Mouse (Mus musculus): Measurements from ENCODE around the gene Sla2. TPM values are rescaled to one million over a fixed set of nuclear protein-coding genes. Genes with fewer than 3 reads are reported as not detected.
"Not testable (repeated sequence)": the region's sequence is repeated elsewhere in the genome, so short reads cannot be mapped to it uniquely, and the experiment has no call there.

Sla2 gene
- polyA plus RNA-seq, 1 experiment from 2014 or later: 0.11 TPM

DNA sequence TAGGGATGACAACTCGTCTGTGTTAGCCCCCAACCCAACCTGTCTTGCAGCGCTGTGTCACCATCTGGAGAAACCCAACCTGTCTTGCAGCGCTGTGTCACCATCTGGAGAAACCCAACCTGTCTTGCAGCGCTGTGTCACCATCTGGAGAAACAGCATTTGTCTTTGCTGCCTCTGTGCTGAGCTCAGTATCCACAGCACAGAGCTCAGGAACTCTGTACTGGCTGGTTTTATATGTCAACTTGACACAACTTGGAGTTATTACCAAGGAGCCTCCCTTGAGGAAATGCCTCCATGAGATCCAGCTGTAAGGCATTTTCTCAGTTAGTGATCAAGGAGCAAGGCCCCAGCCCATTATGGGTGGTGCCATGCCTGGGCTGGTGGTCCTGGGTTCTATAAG lies 38.1 kb upstream of the Sla2 start:
- not testable (repeated sequence) for ATAC-seq; H3K4me1 ChIP-seq (ENCODE audit: control insufficient read depth, insufficient read depth, low read length); H3K4me2 ChIP-seq (ENCODE audit: low read length); H3K9ac ChIP-seq (ENCODE audit: low read length); H3K4me3 ChIP-seq (ENCODE audit: low read depth, low read length); DNase-seq (ENCODE audit: low spot score); H3K9me3 ChIP-seq (replicated peaks; ENCODE audit: control insufficient read depth, low read length); H3K27me3 ChIP-seq (replicated peaks; ENCODE audit: control insufficient read depth, insufficient read depth, low read length); H3K27ac ChIP-seq (ENCODE audit: low read depth, low read length)
- peaks cover 16% of the 10 kb centered on the region; the same call in 1 of the 2 replicates for H3K36me3 ChIP-seq (ENCODE audit: control insufficient read depth, insufficient read depth, low read length)
- 85% methylated on average over 4 of the region's 4 CpGs for WGBS

GRCm38 (mm10) chr2:156924210-156924898 lies 37.4 kb upstream of the Sla2 start:
- Histone ChIP-seq H3K27me3 (replicated peaks; ENCODE audit: control insufficient read depth, insufficient read depth, low read length) (no peaks in the 10 kb centered on the region), H3K4me3 (ENCODE audit: low read depth, low read length) (no peak overlapping the region), H3K36me3 (ENCODE audit: control insufficient read depth, insufficient read depth, low read length) (peaks cover 13% of the 10 kb centered on the region; the same call in 1 of the 2 replicates), H3K9me3 (replicated peaks; ENCODE audit: control insufficient read depth, low read length) (no peaks in the 10 kb centered on the region), H3K27ac (ENCODE audit: low read depth, low read length) (no peak overlapping the region), H3K4me2 (ENCODE audit: low read length) (no peak overlapping the region), H3K9ac (ENCODE audit: low read length) (no peak overlapping the region), H3K4me1 (ENCODE audit: control insufficient read depth, insufficient read depth, low read length) (no peaks in the 10 kb centered on the region)
- WGBS: 57% methylated on average over 3 of the region's 3 CpGs
- ATAC-seq (no peak), DNase-seq (ENCODE audit: low spot score) (no peak)

GRCm38 (mm10) chr2:156923057-156923456 lies 36.1 kb upstream of the Sla2 start:
- Histone ChIP-seq H3K27ac (ENCODE audit: low read depth, low read length) (no peak overlapping the region), H3K36me3 (ENCODE audit: control insufficient read depth, insufficient read depth, low read length) (peaks cover 5% of the 10 kb centered on the region; the same call in 1 of the 2 replicates), H3K4me1 (ENCODE audit: control insufficient read depth, insufficient read depth, low read length) (no peaks in the 10 kb centered on the region), H3K4me2 (ENCODE audit: low read length) (no peak overlapping the region), H3K9ac (ENCODE audit: low read length) (no peak overlapping the region), H3K9me3 (replicated peaks; ENCODE audit: control insufficient read depth, low read length) (no peaks in the 10 kb centered on the region), H3K4me3 (ENCODE audit: low read depth, low read length) (no peak overlapping the region), H3K27me3 (replicated peaks; ENCODE audit: control insufficient read depth, insufficient read depth, low read length) (no peaks in the 10 kb centered on the region)
- no peak for ATAC-seq
- WGBS: 87% methylated on average over 5 of the region's 5 CpGs
- DNase-seq (ENCODE audit: low spot score): no peak

- Histone ChIP-seq H3K27me3 (replicated peaks; ENCODE audit: control insufficient read depth, insufficient read depth, low read length) (no peaks in the 10 kb centered on the region), H3K4me3 (ENCODE audit: low read depth, low read length) (no peak overlapping the region), H3K4me2 (ENCODE audit: low read length) (no peak overlapping the region), H3K9me3 (replicated peaks; ENCODE audit: control insufficient read depth, low read length) (no peaks in the 10 kb centered on the region), H3K36me3 (ENCODE audit: control insufficient read depth, insufficient read depth, low read length) (no peaks in the 10 kb centered on the region), H3K27ac (ENCODE audit: low read depth, low read length) (no peak overlapping the region), H3K9ac (ENCODE audit: low read length) (no peak overlapping the region), H3K4me1 (ENCODE audit: control insufficient read depth, insufficient read depth, low read length) (no peaks in the 10 kb centered on the region)
- DNase-seq (ENCODE audit: low spot score) (no peak), ATAC-seq (no peak)
- WGBS: 64% methylated on average over 2 of the region's 2 CpGs
Observed at GRCm38 (mm10) chr2:156919796-156920195, 32.8 kb upstream of the Sla2 start.

DNA sequence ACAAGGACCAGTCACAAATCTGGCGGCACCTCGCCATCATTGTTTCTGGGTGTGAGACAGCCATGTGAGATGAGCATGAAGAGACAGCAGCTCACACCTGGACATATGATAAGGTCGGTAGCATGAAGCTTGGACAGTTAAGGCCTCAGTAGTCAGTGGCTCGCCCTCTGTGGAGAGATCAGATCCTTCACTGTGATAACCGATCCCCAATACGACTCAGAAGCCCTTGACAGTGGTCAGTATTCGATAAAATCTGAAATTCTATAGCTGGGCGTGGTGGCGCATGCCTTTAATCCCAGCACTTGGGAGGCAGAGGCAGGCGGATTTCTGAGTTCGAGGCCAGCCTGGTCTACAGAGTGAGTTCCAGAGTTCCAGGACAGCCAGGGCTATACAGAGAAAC lies 32.2 kb upstream of the Sla2 start:
- WGBS: 89% methylated on average over 11 of the region's 11 CpGs
- not testable (repeated sequence) for H3K4me3 ChIP-seq (ENCODE audit: low read depth, low read length); ATAC-seq; H3K27me3 ChIP-seq (replicated peaks; ENCODE audit: control insufficient read depth, insufficient read depth, low read length); H3K27ac ChIP-seq (ENCODE audit: low read depth, low read length); DNase-seq (ENCODE audit: low spot score); H3K9me3 ChIP-seq (replicated peaks; ENCODE audit: control insufficient read depth, low read length); H3K4me2 ChIP-seq (ENCODE audit: low read length); H3K4me1 ChIP-seq (ENCODE audit: control insufficient read depth, insufficient read depth, low read length); H3K9ac ChIP-seq (ENCODE audit: low read length); H3K36me3 ChIP-seq (ENCODE audit: control insufficient read depth, insufficient read depth, low read length)

DNA sequence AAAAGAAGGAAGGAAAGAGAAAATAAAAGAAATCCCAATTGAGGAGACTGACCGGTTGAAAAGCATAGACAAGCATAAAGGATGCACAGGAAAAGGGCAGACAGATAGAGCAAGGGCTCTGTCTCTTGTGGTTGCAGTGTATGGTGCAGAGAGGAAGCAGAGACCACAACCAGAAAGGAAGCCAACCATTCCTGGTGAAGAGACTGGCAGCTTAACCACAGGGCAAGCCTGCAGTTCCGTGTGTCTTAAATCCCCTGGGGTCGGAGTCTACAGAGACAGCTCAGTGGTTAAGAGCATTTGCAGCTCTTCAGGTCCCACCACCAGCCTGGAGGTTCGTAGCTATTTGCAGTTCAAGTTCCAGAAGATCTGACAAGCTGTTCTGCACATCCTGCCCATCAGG lies 31.6 kb upstream of the Sla2 start:
- 75% methylated on average over 4 of the region's 4 CpGs for WGBS
- no peaks in the 10 kb centered on the region for H3K9me3 ChIP-seq (replicated peaks; ENCODE audit: control insufficient read depth, low read length)
- no peak overlapping the region for H3K9ac ChIP-seq (ENCODE audit: low read length)
- DNase-seq (ENCODE audit: low spot score): no peak
- no peaks in the 10 kb centered on the region for H3K4me1 ChIP-seq (ENCODE audit: control insufficient read depth, insufficient read depth, low read length)
- no peak for ATAC-seq
- H3K27me3 ChIP-seq (replicated peaks; ENCODE audit: control insufficient read depth, insufficient read depth, low read length): no peaks in the 10 kb centered on the region
- no peak overlapping the region for H3K27ac ChIP-seq (ENCODE audit: low read depth, low read length)
- no peak overlapping the region for H3K4me3 ChIP-seq (ENCODE audit: low read depth, low read length)
- no peak overlapping the region for H3K4me2 ChIP-seq (ENCODE audit: low read length)
- H3K36me3 ChIP-seq (ENCODE audit: control insufficient read depth, insufficient read depth, low read length): no peaks in the 10 kb centered on the region

DNA sequence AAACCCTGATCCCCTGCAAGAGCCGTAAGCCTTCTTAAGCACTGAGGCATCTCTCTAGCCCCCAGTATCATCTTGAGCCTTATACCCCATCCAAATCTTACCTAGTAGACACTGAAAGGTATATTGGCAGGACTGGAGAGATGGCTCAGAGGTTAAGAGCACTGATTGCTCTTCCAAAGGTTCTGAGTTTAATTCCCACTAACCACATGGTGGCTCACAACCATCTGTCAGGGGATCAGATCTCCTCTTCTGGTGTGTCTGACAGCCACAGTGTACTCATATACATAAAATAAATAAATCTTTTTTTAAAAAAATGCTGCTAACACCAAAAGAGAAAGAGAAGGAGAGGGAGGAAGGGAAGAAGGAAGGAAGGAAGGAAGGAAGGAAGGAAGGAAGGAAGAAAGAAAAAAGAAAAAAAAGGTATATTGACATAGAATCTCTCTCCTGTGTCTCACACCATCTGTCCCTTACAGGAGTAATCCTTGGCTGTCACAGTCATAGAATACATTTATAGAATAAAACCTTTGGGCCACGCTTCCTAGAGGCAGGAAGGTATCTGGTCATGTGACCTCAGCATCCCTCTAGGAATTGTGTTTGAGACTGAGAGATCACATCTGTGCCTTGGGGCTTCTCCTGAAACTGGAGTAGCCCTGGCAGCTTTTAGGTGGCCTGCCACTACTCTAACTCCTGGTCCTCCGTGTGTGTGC lies 29.6 kb upstream of the Sla2 start:
- no peak for DNase-seq (ENCODE audit: low spot score)
- Histone ChIP-seq H3K4me3 (ENCODE audit: low read depth, low read length) (no peak overlapping the region), H3K4me1 (ENCODE audit: control insufficient read depth, insufficient read depth, low read length) (no peaks in the 10 kb centered on the region), H3K9me3 (replicated peaks; ENCODE audit: control insufficient read depth, low read length) (no peaks in the 10 kb centered on the region), H3K9ac (ENCODE audit: low read length) (no peak overlapping the region), H3K27me3 (replicated peaks; ENCODE audit: control insufficient read depth, insufficient read depth, low read length) (no peaks in the 10 kb centered on the region), H3K4me2 (ENCODE audit: low read length) (no peak overlapping the region), H3K36me3 (ENCODE audit: control insufficient read depth, insufficient read depth, low read length) (no peaks in the 10 kb centered on the region), H3K27ac (ENCODE audit: low read depth, low read length) (no peak overlapping the region)
- WGBS: 86% methylated on average over 3 of the region's 3 CpGs
- ATAC-seq: no peak

DNA sequence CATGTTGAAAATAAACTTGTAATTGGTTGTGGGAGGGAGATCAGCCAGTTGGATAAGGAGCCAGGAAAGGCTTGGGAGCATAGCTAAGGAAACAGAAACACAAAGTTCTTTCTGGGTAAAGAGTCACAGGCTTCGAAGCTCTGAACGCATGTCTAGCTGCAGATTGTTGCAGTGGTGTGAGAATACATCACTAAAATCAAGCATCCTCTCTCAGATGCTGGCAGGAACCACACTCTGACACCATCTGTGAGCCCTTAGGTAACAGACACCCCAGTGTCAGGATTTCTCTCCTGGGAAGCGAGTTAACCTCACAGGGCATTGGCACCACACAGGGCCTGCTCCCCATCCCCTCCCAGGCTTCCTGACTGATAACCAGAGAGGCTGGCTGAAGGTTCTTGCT lies 28.6 kb upstream of the Sla2 start:
- Histone ChIP-seq H3K4me2 (ENCODE audit: low read length) (no peak overlapping the region), H3K4me3 (ENCODE audit: low read depth, low read length) (no peak overlapping the region), H3K4me1 (ENCODE audit: control insufficient read depth, insufficient read depth, low read length) (no peaks in the 10 kb centered on the region), H3K9me3 (replicated peaks; ENCODE audit: control insufficient read depth, low read length) (no peaks in the 10 kb centered on the region), H3K27ac (ENCODE audit: low read depth, low read length) (no peak overlapping the region), H3K36me3 (ENCODE audit: control insufficient read depth, insufficient read depth, low read length) (no peaks in the 10 kb centered on the region), H3K27me3 (replicated peaks; ENCODE audit: control insufficient read depth, insufficient read depth, low read length) (no peaks in the 10 kb centered on the region), H3K9ac (ENCODE audit: low read length) (no peak overlapping the region)
- DNase-seq (ENCODE audit: low spot score): peak; percentile 17
- no peak for ATAC-seq
- 74% methylated on average over 3 of the region's 3 CpGs for WGBS

DNA sequence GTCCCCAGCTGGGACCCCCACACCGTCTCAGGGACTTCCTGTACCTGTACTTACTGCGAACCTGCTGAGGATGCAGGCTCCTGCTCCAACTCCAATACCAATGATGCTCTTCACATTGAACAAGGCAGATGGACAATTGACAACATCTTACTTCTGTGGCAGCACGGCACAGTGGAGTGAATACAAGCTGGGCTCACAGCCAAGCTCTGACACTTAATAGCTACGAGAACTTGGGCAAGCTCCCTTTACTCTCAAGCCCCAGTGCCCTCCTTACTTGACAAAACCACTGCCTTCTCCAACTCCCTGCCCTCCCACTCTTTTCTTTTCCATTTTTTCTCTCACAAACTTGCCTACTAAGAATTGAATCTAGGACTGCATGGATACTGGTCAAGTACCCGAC lies 26.2 kb upstream of the Sla2 start:
- Histone ChIP-seq H3K27ac (ENCODE audit: low read depth, low read length) (no peak overlapping the region), H3K27me3 (replicated peaks; ENCODE audit: control insufficient read depth, insufficient read depth, low read length) (no peaks in the 10 kb centered on the region), H3K4me1 (ENCODE audit: control insufficient read depth, insufficient read depth, low read length) (no peaks in the 10 kb centered on the region), H3K9ac (ENCODE audit: low read length) (no peak overlapping the region), H3K4me3 (ENCODE audit: low read depth, low read length) (no peak overlapping the region), H3K9me3 (replicated peaks; ENCODE audit: control insufficient read depth, low read length) (no peaks in the 10 kb centered on the region), H3K36me3 (ENCODE audit: control insufficient read depth, insufficient read depth, low read length) (no peaks in the 10 kb centered on the region), H3K4me2 (ENCODE audit: low read length) (no peak overlapping the region)
- DNase-seq (ENCODE audit: low spot score): peak; percentile 58
- no peak for ATAC-seq
- 50% methylated on average over 5 of the region's 5 CpGs for WGBS

Measured in forebrain, embryonic 14.5 days (tissue).